Comparison of ENCODE assay signal across 1 mouse cellular context in genomic region chr11:3330991-3331750, GRCm38 (mm10).
TF ChIP-seq lines count a peak whose summit lies in the region.

No protein-coding gene starts in this region.

TF ChIP-seq in MEL, 35 proteins besides CTCF, POLR2A, EP300 and RAD21 (continued from another document):
- no peak for TF ChIP-seq JUND (IDR thresholded peaks at IDR 0.05; ENCODE audit: low read depth, low read length)
- TF ChIP-seq SMC3 (IDR thresholded peaks at IDR 0.05; ENCODE audit: low read depth, low read length): no peak
